8 mouse cellular contexts compared by ENCODE assay signal in genomic region chr11:64079727-64080081, GRCm38 (mm10). TPM values are rescaled to one million over a fixed set of nuclear protein-coding genes. Genes with fewer than 3 reads are reported as not detected.
DNase-seq lines count a peak whose midpoint lies in the region; ATAC-seq and TF ChIP-seq lines count a peak whose summit lies in the region.

No protein-coding gene starts in this region.

- peak overlapping the region; percentile 73 for H3K4me2 ChIP-seq in kidney, embryonic 15.5 days
- peak overlapping the region; percentile 89 for H3K4me2 ChIP-seq in hindbrain, postnatal 0 days (ENCODE audit: low read depth, low read length)
- peak overlapping the region; percentile 66 for H3K4me2 ChIP-seq in midbrain, embryonic 14.5 days (ENCODE audit: low read length)

- no peak for DNase-seq in kidney, postnatal 14 days
- no peak for DNase-seq in hindbrain, postnatal 0 days (ENCODE audit: low spot score)
- DNase-seq in midbrain, embryonic 14.5 days: no peak
- DNase-seq in adrenal gland, adult 18-20 months (ENCODE audit: low spot score in 2 of 2): no peak
- no peak for DNase-seq in left cerebral cortex, adult 8-10 months (ENCODE audit: low spot score in 2 of 2)
- no peak for DNase-seq in thymus, postnatal 25 days

- H3K27ac ChIP-seq in kidney, embryonic 15.5 days: peak overlapping the region; percentile 92
- peak overlapping the region; percentile 80 for H3K27ac ChIP-seq in brown adipose tissue, adult 24 weeks (replicated peaks; ENCODE audit: low read depth, low read length)
- peak overlapping the region; percentile 89 for H3K27ac ChIP-seq in hindbrain, postnatal 0 days
- H3K27ac ChIP-seq in midbrain, embryonic 14.5 days (replicated peaks; ENCODE audit: low read depth, low read length): peak overlapping the region; percentile 87

- under 1% methylated on average over 8 of the region's 8 CpGs for WGBS in kidney, embryonic 15.5 days
- 1% methylated on average over 8 of the region's 8 CpGs for whole genome bisulfite sequencing in hindbrain, postnatal 0 days
- WGBS in midbrain, embryonic 14.5 days: under 1% methylated on average over 8 of the region's 8 CpGs

- peak overlapping the region; percentile 89 for H3K9ac ChIP-seq in kidney, embryonic 15.5 days
- peak overlapping the region; percentile 79 for H3K9ac ChIP-seq in hindbrain, postnatal 0 days (replicated peaks; ENCODE audit: low read length)
- peak overlapping the region; percentile 72 for H3K9ac ChIP-seq in midbrain, embryonic 14.5 days (replicated peaks; ENCODE audit: low read length)

- no peak for TF ChIP-seq CTCF in hindbrain, postnatal 0 days (IDR thresholded peaks at IDR 0.05; ENCODE audit: low read depth)

- H3K36me3 ChIP-seq in kidney, embryonic 15.5 days: peaks cover 10% of the 10 kb centered on the region; the same call in 1 of the 2 replicates
- no peaks in the 10 kb centered on the region; the same call in 1 of the 2 replicates for H3K36me3 ChIP-seq in hindbrain, postnatal 0 days (ENCODE audit: insufficient read depth, low read length)
- H3K36me3 ChIP-seq in midbrain, embryonic 14.5 days (ENCODE audit: control insufficient read depth, insufficient read depth, low read length): peaks cover 3% of the 10 kb centered on the region; the same call in 1 of the 2 replicates

- H3K4me1 ChIP-seq in kidney, embryonic 15.5 days: peaks cover 14% of the 10 kb centered on the region
- 0 out of 2 replicates have a peak, but pooled peaks cover 2% of the 10 kb centered on the region for H3K4me1 ChIP-seq in brown adipose tissue, adult 24 weeks (ENCODE audit: control insufficient read depth, insufficient read depth, insufficient read length, low read length)
- H3K4me1 ChIP-seq in hindbrain, postnatal 0 days (ENCODE audit: insufficient read depth, low read length): peaks cover 14% of the 10 kb centered on the region; the same call in 1 of the 2 replicates
- peaks cover 8% of the 10 kb centered on the region; the same call in 1 of the 2 replicates for H3K4me1 ChIP-seq in midbrain, embryonic 14.5 days (ENCODE audit: control insufficient read depth, insufficient read depth, low read length)

- peak overlapping the region; percentile 93 for H3K4me3 ChIP-seq in kidney, embryonic 15.5 days (replicated peaks)
- H3K4me3 ChIP-seq in brown adipose tissue, adult 24 weeks (ENCODE audit: insufficient read depth, low read depth, low read length): peak overlapping the region; percentile 82
- H3K4me3 ChIP-seq in hindbrain, postnatal 0 days (ENCODE audit: low read length): peak overlapping the region; percentile 80
- H3K4me3 ChIP-seq in midbrain, embryonic 14.5 days (replicated peaks; ENCODE audit: low read depth, low read length): peak overlapping the region; percentile 70

- no peaks in the 10 kb centered on the region for H3K27me3 ChIP-seq in kidney, embryonic 15.5 days
- no peaks in the 10 kb centered on the region for H3K27me3 ChIP-seq in hindbrain, postnatal 0 days (ENCODE audit: insufficient read depth, low read length)
- no peaks in the 10 kb centered on the region for H3K27me3 ChIP-seq in midbrain, embryonic 14.5 days (ENCODE audit: control insufficient read depth, insufficient read depth, low read length)

- no peaks in the 10 kb centered on the region for H3K9me3 ChIP-seq in kidney, embryonic 15.5 days (replicated peaks)
- no peaks in the 10 kb centered on the region for H3K9me3 ChIP-seq in hindbrain, postnatal 0 days (ENCODE audit: low read length)
- no peaks in the 10 kb centered on the region for H3K9me3 ChIP-seq in midbrain, embryonic 14.5 days (ENCODE audit: control insufficient read depth, low read length)

- peak; percentile 52; the same call in 1 of the 2 replicates for ATAC-seq in kidney, embryonic 15.5 days (replicated peaks; ENCODE audit: low FRiP score)
- no peak for ATAC-seq in hindbrain, postnatal 0 days
- no peak for ATAC-seq in midbrain, embryonic 14.5 days (ENCODE audit: low FRiP score, low TSS enrichment)

RNA-seq across cellular contexts. Expression of gene Cox10, which starts 0.4 kb away (rescaled TPM):
- polyA plus RNA-seq in kidney, embryonic 15.5 days (2015; fragmentation: Nextera tagmentation; extraction: Ambion mirVana): 27.2 and 28.7 TPM in 2 replicates
- polyA plus RNA-seq in brown adipose tissue, adult 24 weeks (2012; ENCODE audit: insufficient read depth, insufficient read length, missing spikeins): 32.9 and 35.1 TPM in 2 replicates
- 17.3 and 20.9 TPM in 2 replicates for total RNA-seq in hindbrain, postnatal 0 days (2014; rRNA removed)
- 28.9 and 33.0 TPM in 2 replicates for polyA plus RNA-seq in hindbrain, postnatal 0 days (2015; fragmentation: Nextera tagmentation; extraction: Ambion mirVana)
- polyA plus RNA-seq in midbrain, embryonic 14.5 days (2014; fragmentation: Nextera tagmentation; extraction: Ambion mirVana): 24.3 and 26.8 TPM in 2 replicates
- 10 to 100 TPM; 23.7 to 29.0 TPM for total RNA-seq in adrenal gland, adult 18-20 months (2021)
- total RNA-seq in left cerebral cortex, adult 8-10 months (2022): 10 to 100 TPM; 21.0 to 25.7 (median 24.6) TPM
